Mouse (Mus musculus): Measurements from ENCODE around the gene Ppil6.

The Ppil6 gene

GRCm38 (mm10) chr10:41523386-41523785, 33.1 kb downstream of the Ppil6 start:
- in situ Hi-C loops (cut with MboI), result no loop called here

DNA sequence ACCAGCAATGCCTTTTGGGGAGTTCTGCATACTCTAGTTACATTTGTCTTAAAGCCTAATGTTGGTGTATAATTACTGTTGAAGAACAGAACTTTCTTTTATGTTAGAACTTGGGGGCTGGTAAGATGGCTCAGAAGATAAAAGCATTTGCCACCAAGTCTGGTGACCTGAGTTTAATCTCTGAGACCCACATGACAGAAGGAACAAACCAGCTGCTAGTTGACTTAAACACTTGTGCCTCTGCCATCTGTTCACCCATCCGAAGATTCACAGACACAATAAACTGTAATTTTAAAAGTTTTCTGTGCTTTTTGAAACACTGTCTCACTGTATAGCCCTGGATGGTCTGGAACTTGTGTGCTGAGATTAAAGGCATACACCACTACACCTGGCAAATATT, 35.5 kb downstream of the Ppil6 start:
- in situ Hi-C loops (cut with MboI), result no loop called here

DNA sequence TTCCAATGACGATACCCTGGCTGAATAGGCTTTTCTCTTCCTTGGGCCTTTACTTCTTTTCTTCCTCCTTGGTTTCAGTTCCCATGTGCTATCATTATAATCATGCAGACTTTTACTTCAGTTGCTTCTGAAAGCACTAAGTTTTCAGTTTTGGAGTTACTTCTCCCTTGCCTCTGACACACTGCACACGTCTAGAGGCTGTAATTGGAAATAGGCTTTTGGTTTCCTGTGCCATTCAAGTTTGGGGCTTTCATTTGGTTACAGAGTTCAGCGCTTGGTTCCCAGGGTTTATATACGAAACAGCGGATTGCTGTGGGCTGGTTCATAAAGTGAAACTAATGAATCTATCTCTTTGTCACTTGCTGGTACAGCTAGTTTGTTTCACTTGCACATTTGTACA, 39.7 kb downstream of the Ppil6 start:
- in situ Hi-C loops (cut with MboI), result no loop called here

DNA sequence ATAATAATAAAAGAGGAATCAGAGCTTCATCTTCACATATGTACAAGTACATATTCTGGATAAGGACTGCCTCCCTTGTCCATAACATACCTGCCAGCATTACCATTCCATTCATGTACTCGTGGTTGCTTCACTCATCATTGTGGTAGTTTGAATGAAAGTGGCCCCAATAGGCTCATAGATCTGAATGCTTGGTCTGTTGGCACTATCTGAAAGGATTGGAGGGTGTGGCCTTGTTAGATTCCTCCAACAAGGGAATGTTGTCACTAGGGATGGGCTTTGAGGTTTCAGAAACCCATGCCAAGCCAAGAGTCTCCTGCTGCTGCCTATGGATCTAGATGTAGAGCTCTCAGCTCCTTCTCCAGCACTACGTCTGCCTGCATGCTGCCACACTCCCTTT, 45.8 kb downstream of the Ppil6 start:
- in situ Hi-C loops (cut with MboI), result no loop called here

- in situ Hi-C loops (cut with MboI), result no loop called here
Measured at GRCm38 (mm10) chr10:41536714-41537113, 46.5 kb downstream of the Ppil6 start.

DNA sequence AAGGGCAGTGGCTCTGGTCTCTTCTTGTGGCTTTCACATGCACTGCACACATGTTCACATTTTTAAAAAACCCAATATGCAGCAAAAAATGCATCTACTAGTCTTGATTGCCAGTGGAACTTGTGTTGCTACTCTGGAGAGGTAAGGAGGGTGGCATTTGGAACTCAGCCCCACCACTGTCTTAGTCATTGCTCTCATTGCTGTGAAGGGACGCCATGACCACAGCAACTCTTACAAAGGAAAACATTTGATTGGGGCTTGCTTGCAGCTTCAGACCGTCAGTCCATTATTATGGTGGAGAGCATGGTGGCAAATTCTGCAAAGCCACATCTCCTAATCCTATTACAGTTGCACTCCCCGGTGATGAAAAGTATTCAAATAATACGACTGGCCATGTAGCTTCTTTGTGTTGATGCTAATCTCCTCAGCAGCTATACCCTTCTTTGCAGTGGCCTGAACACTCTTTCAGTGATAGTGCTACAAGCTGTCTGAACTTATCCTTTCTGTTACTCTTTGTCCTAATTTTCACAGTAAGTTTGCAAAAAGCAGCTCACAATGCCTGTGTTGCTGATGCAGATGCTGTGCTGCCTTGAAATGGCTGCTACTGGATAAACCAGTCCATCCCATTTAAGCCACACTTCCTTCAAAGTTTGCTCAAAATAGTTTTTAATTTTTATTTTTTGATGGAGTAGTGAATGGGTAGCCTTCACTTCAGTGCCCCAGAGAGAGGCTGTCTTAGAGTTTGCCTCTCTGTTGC, 47.2 kb downstream of the Ppil6 start:
- in situ Hi-C loops (cut with MboI), result no loop called here

DNA sequence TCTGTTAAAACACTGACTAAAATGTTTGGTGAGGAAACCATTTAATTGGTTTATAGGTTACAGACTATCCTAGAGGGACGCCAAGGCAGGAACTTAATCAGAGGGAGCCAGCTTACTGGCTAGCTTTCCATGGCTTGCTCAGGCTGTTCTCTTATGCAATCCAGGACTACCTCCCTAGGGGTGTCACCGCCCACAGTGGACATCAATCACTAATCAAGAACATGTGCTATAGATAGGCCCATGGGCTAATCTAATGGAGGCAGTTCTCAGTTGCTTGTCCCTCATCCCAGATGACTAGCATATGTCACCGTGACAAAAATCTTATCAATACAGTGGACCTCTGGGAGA, 47.7 kb downstream of the Ppil6 start:
- in situ Hi-C loops (cut with MboI), result no loop called here

DNA sequence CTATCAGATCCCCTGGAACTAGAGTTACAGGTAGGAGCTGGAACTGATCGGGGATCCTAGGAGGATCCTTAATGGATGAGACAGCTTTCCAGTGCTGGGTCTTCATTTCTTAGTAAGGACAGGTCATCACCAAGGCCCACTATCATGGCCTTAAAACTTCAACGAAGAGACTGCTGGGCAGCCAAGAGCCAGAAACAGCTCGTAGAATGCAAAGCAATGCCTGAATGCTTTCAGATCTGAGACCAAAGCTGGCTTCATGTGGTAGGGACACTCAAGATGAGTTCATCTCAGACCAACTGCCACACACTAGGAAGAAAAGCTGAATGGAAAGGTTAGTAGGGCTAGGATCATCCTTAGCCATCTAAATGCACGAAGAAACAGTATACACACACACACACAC, 48.7 kb downstream of the Ppil6 start:
- in situ Hi-C loops (cut with MboI), result no loop called here

DNA sequence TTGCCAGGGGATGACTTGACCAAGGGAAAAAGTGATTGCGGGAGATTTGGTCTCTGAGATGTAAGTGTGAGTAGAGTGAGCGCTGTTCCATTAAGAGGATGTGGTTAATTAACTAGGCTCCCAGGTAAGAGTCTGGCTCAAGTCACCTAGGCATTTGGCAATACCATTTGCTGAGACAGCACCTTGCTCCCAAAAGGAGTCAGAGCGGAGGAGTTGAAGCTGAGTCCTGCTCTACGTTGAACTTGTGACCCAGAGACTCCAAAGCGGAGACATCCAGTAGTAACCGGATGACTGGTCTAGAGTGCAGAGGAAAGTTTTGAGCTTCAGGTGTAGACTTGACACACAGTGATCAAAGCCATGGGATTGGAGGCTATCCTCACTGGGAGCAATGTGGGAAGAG, 51.8 kb downstream of the Ppil6 start:
- in situ Hi-C loops (cut with MboI), result no loop called here

GRCm38 (mm10) chr10:41543439-41543838, 53.2 kb downstream of the Ppil6 start:
- in situ Hi-C loops (cut with MboI), result no loop called here

- in situ Hi-C loops (cut with MboI), result no loop called here
Measured at GRCm38 (mm10) chr10:41543844-41544243, 53.6 kb downstream of the Ppil6 start.

GRCm38 (mm10) chr10:41544481-41545190, 54.4 kb downstream of the Ppil6 start:
- in situ Hi-C loops (cut with MboI), result no loop called here

DNA sequence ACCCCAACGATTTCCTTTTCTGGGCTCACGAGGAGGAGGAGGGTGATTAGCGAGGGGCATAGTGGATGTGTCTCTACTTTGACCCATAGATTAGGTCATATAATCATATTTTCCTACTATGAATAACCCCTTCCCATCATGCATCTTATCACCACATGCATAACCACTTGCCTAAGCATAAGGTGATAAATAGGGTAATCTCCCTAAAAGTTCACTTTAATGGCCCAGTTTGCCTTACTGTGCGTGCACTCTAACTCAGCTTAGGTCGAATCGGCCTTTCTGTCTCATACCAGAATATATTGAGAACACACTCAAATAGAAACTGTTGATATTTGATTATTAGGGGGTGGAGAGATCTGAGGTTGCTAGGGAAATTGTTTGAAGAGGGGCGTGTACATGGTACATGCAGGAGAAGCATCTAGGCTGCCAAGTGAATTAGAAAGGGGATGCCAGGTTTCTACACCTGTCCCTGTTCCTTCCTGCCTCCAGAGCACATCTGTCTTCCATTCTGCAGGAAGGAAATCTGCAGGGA, 55.1 kb downstream of the Ppil6 start:
- in situ Hi-C loops (cut with MboI), result no loop called here

DNA sequence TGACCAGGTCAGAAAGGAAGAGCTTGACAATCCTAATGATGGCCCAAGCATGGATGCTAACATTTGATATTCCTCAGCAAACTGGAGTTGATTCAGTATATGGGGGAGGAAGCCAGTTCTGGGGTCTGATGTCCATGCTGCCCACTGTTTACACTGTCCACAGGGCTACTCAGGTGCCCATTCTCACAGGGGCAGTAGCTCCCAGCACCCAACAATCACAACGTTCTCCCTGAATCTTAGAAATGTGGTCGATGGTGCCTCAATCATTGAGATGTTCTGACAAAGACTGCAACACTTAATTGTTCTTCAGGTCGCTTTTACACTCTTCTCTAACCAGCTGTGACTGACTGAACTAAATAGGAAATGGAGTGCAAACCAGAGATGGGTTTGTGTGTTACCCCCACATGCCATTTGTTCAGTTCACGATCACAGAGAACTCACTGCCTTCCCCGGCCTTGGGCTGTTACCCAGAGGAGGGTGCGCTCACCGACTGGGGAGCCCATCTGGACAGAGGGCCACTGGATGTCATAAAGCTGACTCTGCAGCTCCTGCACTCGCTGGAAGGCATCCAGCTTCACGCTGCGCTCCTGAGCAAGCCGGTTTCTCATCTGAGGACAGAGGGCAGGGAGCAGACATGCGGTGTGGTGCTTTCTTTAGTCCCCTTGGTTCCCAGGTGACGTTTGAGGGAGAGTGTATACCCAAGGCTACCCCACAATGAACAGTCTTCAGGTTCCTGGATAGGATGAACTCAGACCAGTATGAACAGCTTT, 56.3 kb downstream of the Ppil6 start:
- in situ Hi-C loops (cut with MboI), result no loop called here

DNA sequence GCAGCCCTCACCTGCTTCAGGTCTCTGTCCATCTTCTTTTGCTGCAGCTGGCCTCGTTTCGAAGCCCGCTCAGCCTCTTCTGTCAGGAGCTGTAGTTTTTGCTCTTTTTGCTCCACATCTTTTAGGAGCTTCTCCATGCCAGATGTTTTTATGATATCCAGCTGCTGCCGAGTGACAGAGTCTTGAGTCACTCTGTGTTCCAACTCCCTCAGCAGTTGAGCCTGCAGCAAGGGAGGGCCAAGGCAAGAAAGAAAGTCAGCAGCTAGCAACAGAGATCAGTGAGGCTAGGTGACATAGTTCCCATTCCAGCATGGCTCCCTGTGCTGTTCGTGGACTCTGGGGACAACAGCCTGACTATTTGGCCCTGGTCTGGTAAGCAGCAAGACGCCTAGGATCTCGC, 60.5 kb downstream of the Ppil6 start:
- in situ Hi-C loops (cut with MboI), result no loop called here

DNA sequence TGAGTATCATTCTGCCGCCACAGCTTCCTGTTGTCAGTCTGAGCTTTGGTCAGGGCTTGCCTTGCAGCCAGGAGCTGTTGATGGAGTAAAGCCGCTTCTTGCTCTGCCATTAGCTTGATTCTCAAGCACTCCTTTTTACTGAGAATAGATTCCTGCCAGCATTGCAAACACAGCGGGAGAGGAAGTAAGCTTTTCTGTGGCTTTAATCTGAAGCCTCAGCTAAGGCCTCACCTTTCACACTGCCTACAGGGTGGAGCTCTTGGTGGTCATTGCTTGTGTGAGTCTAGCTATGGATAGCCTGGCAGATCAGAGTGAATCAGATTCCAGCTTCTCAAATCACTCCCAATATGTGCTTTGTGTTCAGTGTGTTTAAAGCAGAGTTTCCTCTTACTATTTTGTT, 62.1 kb downstream of the Ppil6 start:
- in situ Hi-C loops (cut with MboI), result no loop called here

DNA sequence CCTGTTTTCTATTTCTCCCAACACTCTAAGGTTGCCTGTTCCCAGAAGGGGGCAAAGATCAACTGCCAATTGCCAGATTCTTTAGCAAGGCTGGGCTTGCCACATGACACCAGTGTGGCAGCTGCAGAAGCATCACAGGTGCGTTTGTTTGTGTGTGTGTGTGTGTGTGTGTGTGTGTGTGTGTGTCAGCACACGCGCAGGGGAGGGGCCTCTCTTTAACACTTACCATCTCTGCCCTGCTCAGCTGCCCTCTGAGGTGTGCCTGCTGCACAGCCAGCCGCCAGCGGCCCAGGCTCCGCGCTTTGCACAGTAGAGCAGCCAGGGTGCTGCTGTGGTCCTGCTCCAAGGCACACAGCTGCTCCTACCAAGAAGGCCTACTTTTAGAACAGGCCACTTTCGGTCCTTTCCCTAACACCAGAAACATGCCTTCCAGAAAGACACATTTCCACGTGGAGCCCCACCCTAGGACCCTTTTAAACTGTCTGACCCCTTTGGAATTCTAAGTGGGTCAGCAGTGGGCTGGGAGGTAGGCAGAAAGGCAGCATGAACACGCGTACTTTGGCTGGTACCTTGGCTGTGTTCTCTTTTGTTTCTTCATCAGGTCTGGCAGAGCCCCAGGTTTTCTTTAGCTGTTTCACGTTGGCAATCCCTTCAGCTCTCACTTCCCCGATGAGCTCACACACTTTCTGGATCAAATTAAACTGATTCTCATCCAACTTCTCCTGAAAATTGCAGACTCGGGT, 62.8 kb downstream of the Ppil6 start:
- in situ Hi-C loops (cut with MboI), result no loop called here

- in situ Hi-C loops (cut with MboI), result no loop called here
Measured at GRCm38 (mm10) chr10:41553711-41554110, 63.5 kb downstream of the Ppil6 start.

GRCm38 (mm10) chr10:41555081-41555480, 64.8 kb downstream of the Ppil6 start:
- in situ Hi-C loops (cut with MboI), result no loop called here

- in situ Hi-C loops (cut with MboI), result no loop called here
Measured at GRCm38 (mm10) chr10:41558401-41558800, 68.2 kb downstream of the Ppil6 start.

- in situ Hi-C loops (cut with MboI), result no loop called here
Measured at GRCm38 (mm10) chr10:41561701-41562395, 71.6 kb downstream of the Ppil6 start.
